Mouse (Mus musculus): ENCODE data around the gene Plekhh1. TPM values are rescaled to one million over a fixed set of nuclear protein-coding genes. Genes with fewer than 3 reads are reported as not detected.

Plekhh1 gene
- polyA plus RNA-seq, 2 experiments from 2014 or later = 0.13 TPM

- no peak for ATAC-seq
Measured at GRCm38 (mm10) chr12:79073362-79073761, 44.4 kb downstream of the Plekhh1 start.

- ATAC-seq = peak; percentile 95
Measured at GRCm38 (mm10) chr12:79089182-79089812, 60.3 kb downstream of the Plekhh1 start, which contains the start of gene Pigh. TSS of gene Pigh (minus strand) at chr12:79089651.

GRCm38 (mm10) chr12:79092569-79092968, 63.6 kb downstream of the Plekhh1 start:
- peak; percentile 47 for ATAC-seq

- peak; percentile 58 for ATAC-seq
Measured at GRCm38 (mm10) chr12:79097106-79097752, 68.3 kb downstream of the Plekhh1 start.

GRCm38 (mm10) chr12:79103773-79104172, 74.8 kb downstream of the Plekhh1 start:
- ATAC-seq = no peak

- ATAC-seq = no peak
Measured at GRCm38 (mm10) chr12:79104544-79104943, 75.6 kb downstream of the Plekhh1 start.

- ATAC-seq = no peak
Measured at GRCm38 (mm10) chr12:79105312-79105711, 76.3 kb downstream of the Plekhh1 start.

- ATAC-seq = no peak
Measured at GRCm38 (mm10) chr12:79118991-79119390, 90.0 kb downstream of the Plekhh1 start.

GRCm38 (mm10) chr12:79122820-79123219, 93.9 kb downstream of the Plekhh1 start:
- ATAC-seq = no peak

- peak; percentile 96 for ATAC-seq
Measured at GRCm38 (mm10) chr12:79130299-79131177, 101.6 kb downstream of the Plekhh1 start, which contains the start of gene Arg2. TSS of gene Arg2 (plus strand) at chr12:79130777.

Other genes starting within 250 kb of the Plekhh1 start
- gene Atp6v1d, start 167.5 kb upstream of the Plekhh1 start, polyA plus RNA-seq (2017; shearing (Covaris generic)) = 100 to 1,000 TPM; 214 to 224 TPM
- gene Eif2s1, start 167.3 kb upstream of the Plekhh1 start, polyA plus RNA-seq (2017; shearing (Covaris generic)) = 100 to 1,000 TPM; 222 to 224 TPM
- under 1 TPM in 1 of 2 experiments, not detected in 1; 0.34 TPM for gene Plek2, start 122.2 kb upstream of the Plekhh1 start, polyA plus RNA-seq (2017; shearing (Covaris generic))
- gene Tmem229b, start 21.5 kb upstream of the Plekhh1 start, polyA plus RNA-seq (2017; shearing (Covaris generic)) = 10 to 100 TPM; 27.1 to 30.5 TPM
- gene Pigh, start 60.5 kb downstream of the Plekhh1 start, polyA plus RNA-seq (2017; shearing (Covaris generic)) = 10 to 100 TPM; 27.6 to 29.9 TPM
- under 1 TPM in 1 of 2 experiments, not detected in 1; 0.48 TPM for gene Arg2, start 101.6 kb downstream of the Plekhh1 start, polyA plus RNA-seq (2017; shearing (Covaris generic))
- 10 to 100 TPM; 38.2 to 61.7 TPM for gene Vti1b, start 143.5 kb downstream of the Plekhh1 start, polyA plus RNA-seq (2017; shearing (Covaris generic))
- gene Rdh11, start 163.1 kb downstream of the Plekhh1 start, polyA plus RNA-seq (2017; shearing (Covaris generic)) = 10 to 100 TPM; 13.2 to 17.5 TPM
- gene Rdh12, start 179.8 kb downstream of the Plekhh1 start, polyA plus RNA-seq (2017; shearing (Covaris generic)) = 10 to 100 TPM; 11.2 to 20.6 TPM

Data from activated CD4-positive, CD25-positive, alpha-beta regulatory T cell, adult 4 months (primary cell).